Mouse (Mus musculus): Measurements from ENCODE around the gene Prr14l. TPM values are rescaled to one million over a fixed set of nuclear protein-coding genes. Genes with fewer than 3 reads are reported as not detected.

The Prr14l gene
- polyA plus RNA-seq (2017; shearing (Covaris generic)), result 26.8 TPM

GRCm38 (mm10) chr5:32853731-32854507, at the start of gene Prr14l:
TSS of gene Prr14l (minus strand) at chr5:32854256.

GRCm38 (mm10) chr5:32863253-32864228, 9.5 kb upstream of the Prr14l start, which contains the start of gene Depdc5:
TSS of gene Depdc5 (plus strand) at chr5:32863701.

GRCm38 (mm10) chr5:32827009-32827408, 27.0 kb downstream of the Prr14l start, which contains the start of gene Gm20671:
TSS of gene Gm20671 (minus strand) at chr5:32827109.

GRCm38 (mm10) chr5:32785313-32785915, 68.6 kb downstream of the Prr14l start, which contains the start of gene Pisd:
TSS of gene Pisd (minus strand) at chr5:32785646.

Other genes starting within 250 kb of the Prr14l start
- gene Yes1, start 243.1 kb downstream of the Prr14l start, polyA plus RNA-seq (2017; shearing (Covaris generic)), result 0.86 TPM
- gene Pisd, start 68.6 kb downstream of the Prr14l start, polyA plus RNA-seq (2017; shearing (Covaris generic)), result 114 TPM
- not detected for gene Gm20671, start 27.1 kb downstream of the Prr14l start, polyA plus RNA-seq (2017; shearing (Covaris generic))
- 23.3 TPM for gene Depdc5, start 9.4 kb upstream of the Prr14l start, polyA plus RNA-seq (2017; shearing (Covaris generic))
- 299 TPM for gene Ywhah, start 164.6 kb upstream of the Prr14l start, polyA plus RNA-seq (2017; shearing (Covaris generic))
- 0.06 TPM for gene Slc5a1, start 250.0 kb upstream of the Prr14l start, polyA plus RNA-seq (2017; shearing (Covaris generic))